ENCODE assay signal across 10 mouse cellular contexts in genomic region chr5:137951218-137951617, GRCm38 (mm10). TPM values are rescaled to one million over a fixed set of nuclear protein-coding genes. Genes with fewer than 3 reads are reported as not detected.
DNase-seq lines count a peak whose midpoint lies in the region; ATAC-seq lines count a peak whose summit lies in the region.
"Had no signal": no experiment of that assay in that cellular context is flagged by ENCODE, and none has a peak within 500 bp of the region (broad histone marks: within the 10 kb centered on the region; RNA-seq: fewer than 3 reads in every experiment).

No protein-coding gene starts in this region.

- H3K9ac ChIP-seq in heart, embryonic 11.5 days (ENCODE audit: low read depth, low read length): no peak overlapping the region

- H3K27me3 ChIP-seq in heart, embryonic 11.5 days (ENCODE audit: control insufficient read depth, insufficient read depth, low read length): no peaks in the 10 kb centered on the region
- H3K27me3 ChIP-seq in midbrain, embryonic 10.5 days (ENCODE audit: low read depth, poor library complexity, severe bottlenecking): no peaks in the 10 kb centered on the region

- no peak for ATAC-seq in heart, embryonic 11.5 days (replicated peaks; ENCODE audit: insufficient number of reproducible peaks, low FRiP score, low TSS enrichment)

- 34% methylated on average over 6 of the region's 6 CpGs for WGBS in heart, embryonic 11.5 days (ENCODE audit: insufficient replicate concordance)
- 46% methylated on average over 6 of the region's 6 CpGs for WGBS in midbrain, embryonic 10.5 days

- no peaks in the 10 kb centered on the region for H3K4me1 ChIP-seq in heart, embryonic 11.5 days (ENCODE audit: control insufficient read depth, insufficient read depth, low read length)
- H3K4me1 ChIP-seq in midbrain, embryonic 10.5 days: no peaks in the 10 kb centered on the region

- H3K36me3 ChIP-seq in heart, embryonic 11.5 days (ENCODE audit: control insufficient read depth, insufficient read depth, low read length): no peaks in the 10 kb centered on the region
- H3K36me3 ChIP-seq in midbrain, embryonic 10.5 days: no peaks in the 10 kb centered on the region

- H3K4me2 ChIP-seq in heart, embryonic 11.5 days: no peak overlapping the region

- H3K9me3 ChIP-seq in heart, embryonic 11.5 days (replicated peaks; ENCODE audit: control insufficient read depth, low read length): no peaks in the 10 kb centered on the region
- H3K9me3 ChIP-seq in midbrain, embryonic 10.5 days (replicated peaks): no peaks in the 10 kb centered on the region

- DNase-seq in heart, adult 18-20 months: peak; percentile 2 to 34
- peak; percentile 27 to 31 for DNase-seq in right cerebral cortex, adult 2 months (ENCODE audit: low spot score in 2 of 2)
- DNase-seq in right cerebral cortex, postnatal 36 days (ENCODE audit: low spot score in 2 of 2): no peak
- DNase-seq in cerebellum, postnatal 10 days: peak; percentile 36 to 40
- DNase-seq in lung, postnatal 25 days (ENCODE audit: low spot score): peak; percentile 47
- no peak for DNase-seq in yolk sac, embryonic 10.5 days (ENCODE audit: low spot score)
- DNase-seq in midbrain, embryonic 10.5 days (ENCODE audit: low spot score): no peak

- H3K4me3 ChIP-seq in heart, embryonic 11.5 days (ENCODE audit: low read depth, low read length): no peak overlapping the region
- H3K4me3 ChIP-seq in midbrain, embryonic 10.5 days: no peak overlapping the region

- H3K27ac ChIP-seq in heart, embryonic 11.5 days (ENCODE audit: low read depth, low read length): no peak overlapping the region
- H3K27ac ChIP-seq in midbrain, embryonic 10.5 days (replicated peaks): no peak overlapping the region

RNA-seq across cellular contexts. Expression of gene Gjc3, which starts 11.7 kb away (rescaled TPM):
- under 1 TPM; 0.15 to 0.26 TPM for total RNA-seq in heart, adult 18-20 months (2021)
- polyA plus RNA-seq in heart, embryonic 11.5 days (2014; fragmentation: Nextera tagmentation; extraction: Ambion mirVana): not detected in 2 replicates
- polyA plus RNA-seq in midbrain, embryonic 10.5 days (2016; fragmentation: Nextera tagmentation; extraction: Ambion mirVana): 0.02 and 0.05 TPM in 2 replicates
- polyA plus RNA-seq: neural tube, embryonic 11.5 days had no signal

RNA-seq across cellular contexts. Expression of gene Cyp3a13, which starts 29.8 kb away (rescaled TPM):
- total RNA-seq in heart, adult 18-20 months (2021): under 1 TPM; 0.21 to 0.25 TPM
- 0.09 TPM in 1 of 2 replicates, not detected in the other for polyA plus RNA-seq in heart, embryonic 11.5 days (2014; fragmentation: Nextera tagmentation; extraction: Ambion mirVana)
- polyA plus RNA-seq in midbrain, embryonic 10.5 days (2016; fragmentation: Nextera tagmentation; extraction: Ambion mirVana): not detected in 2 replicates

RNA-seq across cellular contexts. Expression of gene Azgp1, which starts 30.1 kb away (rescaled TPM):
- total RNA-seq in heart, adult 18-20 months (2021): not detected
- not detected in 2 replicates for polyA plus RNA-seq in heart, embryonic 11.5 days (2014; fragmentation: Nextera tagmentation; extraction: Ambion mirVana)
- polyA plus RNA-seq in midbrain, embryonic 10.5 days (2016; fragmentation: Nextera tagmentation; extraction: Ambion mirVana): not detected in 2 replicates
- total RNA-seq: layer of hippocampus, postnatal 25 days had no signal
- polyA plus RNA-seq: neural tube, embryonic 11.5 days had no signal

Comparison
In these comparisons a context has a peak if more than half of its experiments do, and no peak if none do; other contexts are left out.
1. DNase-seq: peak in heart, adult 18-20 months (2 of 2), right cerebral cortex, adult 2 months (2 of 2), cerebellum, postnatal 10 days (2 of 2) and lung, postnatal 25 days (single experiment); none in right cerebral cortex, postnatal 36 days (0 of 2), yolk sac, embryonic 10.5 days (single experiment) and midbrain, embryonic 10.5 days (single experiment).